In the genomic region with DNA sequence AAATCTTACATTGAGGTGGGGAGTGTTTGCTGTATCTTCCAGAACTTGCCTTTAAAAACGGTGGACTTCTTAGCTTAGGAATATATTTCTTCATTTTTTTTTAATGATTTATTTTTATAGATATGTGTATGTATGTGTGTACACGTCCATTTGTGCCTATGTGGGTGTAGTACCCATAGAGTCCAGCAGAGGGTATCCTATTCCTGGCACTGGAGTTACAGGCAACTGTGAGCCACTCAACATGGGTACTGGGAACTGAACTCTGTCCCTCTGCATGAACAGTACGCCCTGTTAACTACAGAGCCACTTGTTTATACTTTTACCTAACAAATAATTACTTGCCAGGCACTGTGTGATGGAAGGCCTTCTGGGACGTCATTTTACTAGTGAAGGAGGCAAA, we compare ENCODE assay signal across 11 mouse cellular contexts. TPM values are rescaled to one million over a fixed set of nuclear protein-coding genes. Genes with fewer than 3 reads are reported as not detected.
DNase-seq lines count a peak whose midpoint lies in the region; ATAC-seq and TF ChIP-seq lines count a peak whose summit lies in the region.
"Had no signal": no experiment of that assay in that cellular context is flagged by ENCODE, and none has a peak within 500 bp of the region (broad histone marks: within the 10 kb centered on the region; RNA-seq: fewer than 3 reads in every experiment).

No protein-coding gene starts in this region.

- no peak for ATAC-seq in CD4-positive, CD25-positive, alpha-beta regulatory T cell, adult 4 months
- no peak for ATAC-seq in forebrain, embryonic 13.5 days

- H3K4me3 ChIP-seq in layer of hippocampus, adult 2 months, result no peak overlapping the region
- no peak overlapping the region for H3K4me3 ChIP-seq in E14TG2a.4 (replicated peaks; ENCODE audit: low read length)
- H3K4me3 ChIP-seq in forebrain, embryonic 13.5 days, result no peak overlapping the region

- TF ChIP-seq CTCF in layer of hippocampus, adult 2 months (conservative IDR thresholded peaks at IDR 0.05), result peak; percentile 63
- peak; percentile 93 for TF ChIP-seq CTCF in E14TG2a.4 (conservative IDR thresholded peaks at IDR 0.05; ENCODE audit: low read length)

- no peaks in the 10 kb centered on the region for H3K27me3 ChIP-seq in E14TG2a.4 (ENCODE audit: insufficient read depth, low read length)
- H3K27me3 ChIP-seq in forebrain, embryonic 13.5 days, result no peaks in the 10 kb centered on the region

- peaks cover 48% of the 10 kb centered on the region for H3K4me1 ChIP-seq in E14TG2a.4 (replicated peaks; ENCODE audit: low read depth, low read length)
- H3K4me1 ChIP-seq in forebrain, embryonic 13.5 days, result peaks cover 14% of the 10 kb centered on the region

- H3K9me3 ChIP-seq in E14TG2a.4 (ENCODE audit: low read length), result no peaks in the 10 kb centered on the region
- H3K9me3 ChIP-seq in forebrain, embryonic 13.5 days (replicated peaks), result no peaks in the 10 kb centered on the region

- no peak overlapping the region for H3K4me2 ChIP-seq in forebrain, embryonic 13.5 days

- H3K27ac ChIP-seq in layer of hippocampus, adult 2 months, result no peak overlapping the region
- H3K27ac ChIP-seq in forebrain, embryonic 13.5 days, result no peak overlapping the region

- no peak overlapping the region for H3K9ac ChIP-seq in forebrain, embryonic 13.5 days

- peak; percentile 63 for DNase-seq in CD4-positive, CD25-positive, alpha-beta regulatory T cell, adult 2 months (ENCODE audit: low read depth, low spot score)
- no peak for DNase-seq in layer of hippocampus, adult 2 months (ENCODE audit: low spot score in 2 of 2)
- DNase-seq in layer of hippocampus, adult 9-11 months, result no peak
- peak; percentile 65 for DNase-seq in induced T-regulatory cell, adult 2 months (ENCODE audit: low read depth)
- DNase-seq in testis, postnatal 14 days (ENCODE audit: low spot score), result no peak
- DNase-seq: cerebellum, adult 9-10 months; lung, postnatal 36 days; thymus, adult 2 months had no signal

- no peaks in the 10 kb centered on the region for H3K36me3 ChIP-seq in E14TG2a.4 (ENCODE audit: insufficient read depth, low read length)
- H3K36me3 ChIP-seq in forebrain, embryonic 13.5 days (ENCODE audit: poor library complexity, severe bottlenecking), result no peaks in the 10 kb centered on the region

- 91% methylated on average over 4 of the region's 4 CpGs for WGBS in forebrain, embryonic 13.5 days

RNA-seq across cellular contexts. Expression of a gene that starts 27.8 kb away (rescaled TPM):
- 1 to 10 TPM in 1 of 2 experiments, not detected in 1; 1.1 TPM for polyA plus RNA-seq in CD4-positive, CD25-positive, alpha-beta regulatory T cell, adult 4 months (2017; shearing (Covaris generic))
- under 1 TPM; 0.59 to 0.81 TPM for total RNA-seq in layer of hippocampus, adult 2 months (2021)
- polyA plus RNA-seq in forebrain, embryonic 13.5 days (2015; fragmentation: Nextera tagmentation; extraction: Ambion mirVana), result 0.21 and 0.28 TPM in 2 replicates

RNA-seq across cellular contexts. Expression of a gene that starts 46.4 kb away (rescaled TPM):
- polyA plus RNA-seq in CD4-positive, CD25-positive, alpha-beta regulatory T cell, adult 4 months (2017; shearing (Covaris generic)), result 10 to 100 TPM in 1 of 2 experiments, 1 to 10 TPM in 1; 9.0 to 11.3 TPM
- 100 to 1,000 TPM; 125 to 127 TPM for total RNA-seq in layer of hippocampus, adult 2 months (2021)
- polyA plus RNA-seq in forebrain, embryonic 13.5 days (2015; fragmentation: Nextera tagmentation; extraction: Ambion mirVana), result 36.2 and 37.9 TPM in 2 replicates

Comparison
In these comparisons a context has a peak if more than half of its experiments do, and no peak if none do; other contexts are left out.
1. DNase-seq: peak in CD4-positive, CD25-positive, alpha-beta regulatory T cell, adult 2 months (single experiment) and induced T-regulatory cell, adult 2 months (single experiment); none in layer of hippocampus, adult 2 months (0 of 2), layer of hippocampus, adult 9-11 months (single experiment) and testis, postnatal 14 days (single experiment).